Mouse (Mus musculus) neural tube, embryonic 12.5 days (tissue): ENCODE measurements at regions not wholly inside any gene's neighbourhood (a gene's known extent, or its start where the extent isn't known, plus 50 kb on each side); places are given as distances from the start of the nearest gene placed in this dataset.

Experiments used
- ATAC-seq: fragments of 200-750 bp; cut with Nextera tagmentation; 2 replicates; pipeline ENCODE4 v1.8.0; 2017; ENCODE audit warnings: low read depth, mild to moderate bottlenecking, moderate TSS enrichment, moderate library complexity; ENCODE audit not compliant: low FRiP score
- H3K27ac ChIP-seq: fragments of 300-500 bp; sonication (generic); 2 replicates; pipeline ENCODE4 v1.5.1; 2016
- H3K27me3 ChIP-seq: fragments of 300-500 bp; sonication (generic); replicated peaks from 2 replicates; pipeline ENCODE4 v1.6.1; 2016; ENCODE audit warnings: mild to moderate bottlenecking
- H3K36me3 ChIP-seq: fragments of 300-500 bp; sonication (generic); 2 replicates; pipeline ENCODE4 v1.6.1; 2016; ENCODE audit warnings: mild to moderate bottlenecking
- H3K4me1 ChIP-seq: fragments of 300-500 bp; sonication (generic); 2 replicates; pipeline ENCODE4 v1.6.1; 2016
- H3K4me2 ChIP-seq: fragments of 300-500 bp; sonication (generic); replicated peaks from 2 replicates; pipeline ENCODE4 v1.6.1; 2016; ENCODE audit warnings: mild to moderate bottlenecking
- H3K4me3 ChIP-seq: fragments of 300-500 bp; sonication (generic); 2 replicates; pipeline ENCODE4 v1.5.1; 2016
- H3K9ac ChIP-seq: fragments of 300-500 bp; sonication (generic); 2 replicates; pipeline ENCODE4 v1.6.1; 2016; ENCODE audit warnings: mild to moderate bottlenecking
- H3K9me3 ChIP-seq: fragments of 300-500 bp; sonication (generic); 2 replicates; pipeline ENCODE4 v1.6.1; 2016; ENCODE audit warnings: mild to moderate bottlenecking
- WGBS: fragments of 180-500 bp; shearing (Covaris S2); methylation state at CpG from one replicate; pipeline ENCODE4 v1.1.7; 2016; 5-methylcytosine and 5-hydroxymethylcytosine counted together

DNA sequence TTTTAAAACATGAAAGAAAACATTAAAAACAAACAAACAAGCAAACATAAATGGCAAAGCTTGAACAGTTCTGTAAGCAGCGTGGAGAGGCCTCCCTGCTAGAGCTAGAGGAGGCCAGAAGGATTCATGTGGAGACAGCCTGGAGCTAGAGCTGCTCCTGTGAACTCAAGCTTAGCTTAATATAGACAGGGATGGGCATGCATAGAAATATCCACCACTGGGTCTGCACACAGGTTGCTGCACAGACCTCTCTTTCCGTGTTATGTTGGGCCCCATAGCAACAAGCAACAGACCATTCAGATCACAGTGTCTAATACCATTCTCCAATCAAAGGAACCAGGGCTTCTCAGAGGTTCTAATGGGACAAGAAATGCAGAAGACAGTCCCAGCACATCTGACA, 122.9 kb upstream of the Magi3 start:
- no peaks in the 10 kb centered on the region for H3K4me1 ChIP-seq
- no peaks in the 10 kb centered on the region for H3K9me3 ChIP-seq
- 83% methylated on average over 2 of the region's 2 CpGs for WGBS
- no peaks in the 10 kb centered on the region for H3K36me3 ChIP-seq
- no peak overlapping the region for H3K9ac ChIP-seq
- no peak overlapping the region for H3K27ac ChIP-seq
- H3K4me3 ChIP-seq = no peak overlapping the region
- H3K27me3 ChIP-seq = peaks cover 7% of the 10 kb centered on the region
- no peak for ATAC-seq
- no peak overlapping the region for H3K4me2 ChIP-seq

DNA sequence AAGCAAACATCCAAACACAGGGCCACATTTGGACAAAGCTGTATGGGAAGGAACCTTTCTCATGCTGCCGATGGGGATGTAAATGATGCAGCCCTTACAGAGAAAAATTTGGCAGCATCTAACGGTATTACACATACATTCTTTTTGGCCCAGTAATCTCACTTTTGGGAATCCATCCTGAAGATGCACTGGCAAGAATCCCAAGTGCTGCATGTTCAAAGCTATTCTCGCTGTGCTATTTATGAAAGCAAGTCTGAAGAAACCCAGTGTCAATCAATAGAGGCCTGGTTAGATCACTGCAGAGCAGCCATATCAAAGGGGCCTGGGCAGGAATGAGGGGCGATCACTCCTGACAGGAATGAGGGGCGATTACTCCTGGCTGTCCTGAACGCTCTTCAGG, 122.0 kb upstream of the Magi3 start:
- Histone ChIP-seq H3K9me3 (no peaks in the 10 kb centered on the region), H3K27me3 (no peaks in the 10 kb centered on the region), H3K4me1 (no peaks in the 10 kb centered on the region), H3K36me3 (no peaks in the 10 kb centered on the region), H3K4me2 (no peak overlapping the region), H3K9ac (no peak overlapping the region), H3K27ac (no peak overlapping the region), H3K4me3 (no peak overlapping the region)
- no peak for ATAC-seq
- 84% methylated on average over 6 of the region's 6 CpGs for WGBS

DNA sequence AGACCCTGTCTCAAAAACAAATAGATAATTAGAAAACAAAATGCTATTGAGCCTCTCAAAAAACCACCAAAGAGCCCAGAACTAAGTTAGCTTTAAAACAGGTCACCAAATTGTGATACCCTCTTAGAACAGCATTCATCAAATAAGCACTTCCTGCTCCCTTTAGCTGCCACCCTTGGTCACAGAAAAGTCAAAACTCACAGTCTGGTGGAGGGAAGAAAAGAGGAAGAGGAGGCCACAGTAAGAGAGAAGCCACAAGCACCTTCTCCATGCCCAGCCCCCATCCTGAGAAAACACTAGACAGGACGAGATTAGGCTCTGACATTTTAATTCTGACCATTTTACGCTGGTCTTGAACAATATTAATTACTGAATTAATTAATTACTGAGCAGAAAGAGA, 120.2 kb upstream of the Magi3 start:
- no peak overlapping the region for H3K4me2 ChIP-seq
- H3K4me1 ChIP-seq = peaks cover 6% of the 10 kb centered on the region; the same call in 1 of the 2 replicates
- H3K27me3 ChIP-seq = no peaks in the 10 kb centered on the region
- no peaks in the 10 kb centered on the region for H3K36me3 ChIP-seq
- no peak overlapping the region for H3K4me3 ChIP-seq
- H3K9ac ChIP-seq = no peak overlapping the region
- no peak for ATAC-seq
- H3K9me3 ChIP-seq = no peaks in the 10 kb centered on the region
- no peak overlapping the region for H3K27ac ChIP-seq
- 75% methylated on average over 2 of the region's 2 CpGs for WGBS

DNA sequence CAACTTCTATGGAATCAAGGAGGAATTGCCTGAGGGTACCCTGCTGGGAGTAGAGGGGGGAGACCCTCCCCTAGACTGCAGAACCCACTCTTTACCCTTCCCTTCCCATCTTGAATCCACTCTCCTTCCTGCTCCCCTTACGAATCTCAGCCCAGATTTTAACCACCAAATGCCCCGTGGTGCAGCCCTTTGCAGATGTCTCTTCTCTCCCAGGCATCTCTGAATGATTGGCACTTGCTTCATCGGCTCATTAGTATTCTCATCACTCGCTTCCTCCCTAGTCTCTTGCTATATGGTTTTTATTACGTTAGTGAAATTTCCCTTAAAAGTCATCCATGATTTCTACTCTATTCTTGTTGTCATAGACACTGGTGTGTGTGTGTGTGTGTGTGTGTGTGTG, 116.7 kb upstream of the Magi3 start:
- peaks cover 16% of the 10 kb centered on the region; the same call in 1 of the 2 replicates for H3K4me1 ChIP-seq
- no peaks in the 10 kb centered on the region for H3K27me3 ChIP-seq
- no peaks in the 10 kb centered on the region for H3K36me3 ChIP-seq
- no peak overlapping the region for H3K4me2 ChIP-seq
- H3K9me3 ChIP-seq = no peaks in the 10 kb centered on the region
- WGBS = 66% methylated on average over 5 of the region's 5 CpGs
- no peak overlapping the region; the same call in 1 of the 2 replicates for H3K27ac ChIP-seq
- no peak overlapping the region for H3K4me3 ChIP-seq
- ATAC-seq = no peak; the same call in 1 of the 2 replicates
- no peak overlapping the region for H3K9ac ChIP-seq

DNA sequence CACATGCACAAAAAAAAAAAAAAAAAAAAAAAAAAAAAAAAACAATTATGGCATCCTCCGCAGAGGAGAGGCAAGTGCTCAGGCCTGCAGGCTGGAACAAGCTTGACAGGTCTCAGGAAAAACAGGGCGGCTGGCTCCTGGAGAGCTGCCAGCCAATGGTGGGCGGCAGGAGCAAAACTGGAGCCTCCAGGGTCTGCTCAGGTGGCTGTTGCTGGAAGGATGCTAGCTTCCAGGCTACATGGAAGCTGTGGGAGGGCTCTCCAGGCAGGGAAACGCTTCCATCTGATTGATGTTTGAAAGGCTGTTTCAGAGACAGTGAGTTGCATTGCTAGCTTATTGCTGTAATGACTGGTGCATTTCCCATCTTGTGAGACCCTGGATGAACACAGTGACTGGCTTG, 116.1 kb upstream of the Magi3 start:
- Histone ChIP-seq H3K27ac (no peak overlapping the region; the same call in 1 of the 2 replicates), H3K36me3 (no peaks in the 10 kb centered on the region), H3K4me2 (no peak overlapping the region), H3K9ac (no peak overlapping the region), H3K4me1 (peaks cover 16% of the 10 kb centered on the region; the same call in 1 of the 2 replicates), H3K27me3 (no peaks in the 10 kb centered on the region), H3K9me3 (no peaks in the 10 kb centered on the region), H3K4me3 (no peak overlapping the region)
- ATAC-seq = no peak
- WGBS = 60% methylated on average over 4 of the region's 4 CpGs

- no peak overlapping the region for H3K9ac ChIP-seq
- WGBS = 90% methylated on average over 7 of the region's 7 CpGs
- no peaks in the 10 kb centered on the region for H3K9me3 ChIP-seq
- no peak overlapping the region for H3K4me3 ChIP-seq
- ATAC-seq = no peak
- peaks cover 16% of the 10 kb centered on the region; the same call in 1 of the 2 replicates for H3K4me1 ChIP-seq
- no peak overlapping the region for H3K27ac ChIP-seq
- no peak overlapping the region for H3K4me2 ChIP-seq
- H3K27me3 ChIP-seq = no peaks in the 10 kb centered on the region
- H3K36me3 ChIP-seq = no peaks in the 10 kb centered on the region
Measured at GRCm38 (mm10) chr3:104334760-104335159, 114.6 kb upstream of the Magi3 start.

DNA sequence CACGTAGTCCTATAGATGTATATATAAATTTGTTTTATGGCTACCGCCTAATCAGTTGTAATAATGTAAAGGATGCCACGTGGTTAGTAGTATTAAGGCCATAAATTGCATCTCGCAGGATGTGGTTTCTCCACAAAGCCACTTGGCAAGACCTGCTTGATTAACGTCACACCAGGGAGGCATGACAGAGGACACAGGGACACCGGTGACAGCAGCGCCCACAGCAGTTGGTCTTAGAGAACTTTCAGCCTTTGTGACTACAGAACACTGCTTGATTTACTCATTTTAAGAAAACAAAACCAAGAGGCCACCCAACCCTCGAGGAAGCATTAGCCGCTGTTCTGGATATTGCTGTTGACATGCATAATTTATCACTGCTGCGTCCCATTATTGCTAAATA, 113.2 kb upstream of the Magi3 start:
- H3K9ac ChIP-seq = no peak overlapping the region
- H3K27ac ChIP-seq = no peak overlapping the region
- no peaks in the 10 kb centered on the region for H3K27me3 ChIP-seq
- no peaks in the 10 kb centered on the region for H3K36me3 ChIP-seq
- no peak overlapping the region for H3K4me3 ChIP-seq
- H3K9me3 ChIP-seq = no peaks in the 10 kb centered on the region
- no peak for ATAC-seq
- 36% methylated on average over 10 of the region's 10 CpGs for WGBS
- no peak overlapping the region for H3K4me2 ChIP-seq
- peaks cover 16% of the 10 kb centered on the region; the same call in 1 of the 2 replicates for H3K4me1 ChIP-seq

DNA sequence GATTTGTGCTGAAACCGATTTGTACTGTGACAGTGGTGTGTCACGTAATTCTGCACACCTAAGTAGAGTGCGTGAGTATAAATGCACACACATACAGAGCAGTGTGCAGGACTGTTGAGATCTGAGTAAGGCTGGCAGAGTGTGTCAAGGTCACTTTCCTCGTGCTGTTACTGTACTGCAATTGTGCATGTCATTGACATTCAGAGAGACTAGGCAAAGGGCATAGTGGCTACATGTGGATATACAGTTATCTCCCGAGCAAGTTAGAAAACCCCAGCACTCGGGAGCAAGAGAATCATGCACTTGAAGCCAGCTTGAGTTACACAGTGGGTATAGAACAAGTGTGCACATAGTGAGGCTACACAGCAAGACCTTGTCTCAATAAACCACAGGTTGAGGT, 110.5 kb upstream of the Magi3 start:
- Histone ChIP-seq H3K4me1 (peaks cover 9% of the 10 kb centered on the region; the same call in 1 of the 2 replicates), H3K27me3 (no peaks in the 10 kb centered on the region), H3K36me3 (no peaks in the 10 kb centered on the region), H3K4me2 (no peak overlapping the region), H3K9ac (no peak overlapping the region), H3K9me3 (no peaks in the 10 kb centered on the region), H3K27ac (no peak overlapping the region), H3K4me3 (no peak overlapping the region)
- WGBS = 88% methylated on average over 6 of the region's 6 CpGs
- ATAC-seq = no peak

DNA sequence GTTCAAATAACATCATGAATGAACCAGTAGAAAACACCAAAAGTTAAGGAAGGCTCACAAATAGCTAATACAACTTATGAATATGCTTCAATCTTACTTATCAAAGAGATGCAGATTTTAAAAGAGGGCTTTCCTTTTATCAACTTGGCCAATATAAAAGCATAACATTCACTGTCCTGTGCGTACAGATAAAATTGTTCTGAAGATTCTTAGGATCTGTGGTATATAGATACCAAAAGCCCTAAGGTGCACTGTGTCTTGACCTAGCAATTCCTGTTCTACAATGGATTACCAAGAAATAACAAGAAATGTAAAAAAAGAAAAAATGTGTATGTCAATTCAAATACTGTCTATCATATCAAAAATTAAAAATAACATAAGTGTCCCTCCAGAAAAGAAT, 107.7 kb upstream of the Magi3 start:
- Histone ChIP-seq H3K36me3 (no peaks in the 10 kb centered on the region), H3K9me3 (no peaks in the 10 kb centered on the region), H3K9ac (no peak overlapping the region), H3K4me2 (no peak overlapping the region), H3K4me1 (peaks cover 3% of the 10 kb centered on the region; the same call in 1 of the 2 replicates), H3K27me3 (no peaks in the 10 kb centered on the region), H3K4me3 (no peak overlapping the region), H3K27ac (no peak overlapping the region)
- 98% methylated on average over 1 of the region's 1 CpGs for WGBS
- ATAC-seq = no peak

GRCm38 (mm10) chr3:104327034-104327729, 107.0 kb upstream of the Magi3 start:
- H3K9me3 ChIP-seq = no peaks in the 10 kb centered on the region
- no peaks in the 10 kb centered on the region for H3K4me1 ChIP-seq
- WGBS = 88% methylated on average over 12 of the region's 12 CpGs
- no peak for ATAC-seq
- H3K36me3 ChIP-seq = no peaks in the 10 kb centered on the region
- no peak overlapping the region for H3K4me3 ChIP-seq
- no peak overlapping the region for H3K9ac ChIP-seq
- H3K4me2 ChIP-seq = no peak overlapping the region
- no peak overlapping the region for H3K27ac ChIP-seq
- no peaks in the 10 kb centered on the region for H3K27me3 ChIP-seq

DNA sequence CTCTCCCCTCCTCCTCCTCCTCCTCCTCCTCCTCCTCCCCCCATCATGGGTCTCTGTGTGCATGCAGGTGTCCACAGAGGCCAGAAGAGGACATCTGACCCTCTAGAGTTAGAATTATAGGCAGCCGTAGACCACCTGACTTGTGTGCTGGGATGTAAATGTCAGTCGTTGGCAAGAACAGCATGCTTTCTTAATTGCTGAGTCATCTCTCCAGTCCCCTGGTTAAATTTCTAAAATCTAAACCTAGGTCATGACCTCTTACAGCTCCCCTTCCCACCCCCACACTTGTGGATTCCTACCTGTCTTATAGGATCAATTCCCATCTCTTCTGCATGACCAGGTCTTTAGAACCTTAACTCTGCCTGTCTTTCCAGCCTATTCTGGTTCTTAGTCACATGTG, 102.4 kb upstream of the Magi3 start:
- H3K36me3 ChIP-seq = no peaks in the 10 kb centered on the region
- no peak overlapping the region for H3K27ac ChIP-seq
- no peak for ATAC-seq
- no peaks in the 10 kb centered on the region for H3K27me3 ChIP-seq
- H3K9me3 ChIP-seq = no peaks in the 10 kb centered on the region
- H3K4me2 ChIP-seq = no peak overlapping the region
- H3K4me3 ChIP-seq = no peak overlapping the region
- no peaks in the 10 kb centered on the region for H3K4me1 ChIP-seq
- no peak overlapping the region for H3K9ac ChIP-seq
- WGBS = 71% methylated on average over 2 of the region's 2 CpGs

GRCm38 (mm10) chr3:104320404-104320803, 100.2 kb upstream of the Magi3 start:
- Histone ChIP-seq H3K4me1 (no peaks in the 10 kb centered on the region), H3K36me3 (no peaks in the 10 kb centered on the region), H3K27ac (no peak overlapping the region), H3K4me2 (no peak overlapping the region), H3K4me3 (no peak overlapping the region), H3K27me3 (no peaks in the 10 kb centered on the region), H3K9me3 (no peaks in the 10 kb centered on the region), H3K9ac (no peak overlapping the region)
- no peak for ATAC-seq
- WGBS = 71% methylated on average over 4 of the region's 4 CpGs

DNA sequence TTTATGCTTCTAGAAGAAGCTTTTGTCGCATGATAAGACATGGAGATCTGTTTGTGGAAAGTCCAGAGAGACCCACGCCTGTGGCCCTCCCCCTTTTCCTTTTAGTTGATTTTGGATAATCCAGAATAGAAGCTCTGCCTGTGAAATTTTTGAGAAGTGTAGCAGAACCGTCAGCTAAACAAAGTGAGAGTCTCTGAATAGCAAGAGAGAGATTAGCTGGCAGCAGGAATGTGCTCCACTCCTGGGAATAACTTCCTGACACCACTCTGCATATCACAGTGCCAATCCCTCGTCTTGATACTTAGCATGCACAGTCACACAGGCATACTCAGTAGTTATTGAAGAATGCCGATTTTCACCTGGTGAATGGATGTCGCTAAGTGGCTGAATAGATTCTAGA, 99.2 kb upstream of the Magi3 start:
- Histone ChIP-seq H3K27ac (no peak overlapping the region), H3K4me2 (no peak overlapping the region), H3K27me3 (no peaks in the 10 kb centered on the region), H3K9ac (no peak overlapping the region), H3K9me3 (no peaks in the 10 kb centered on the region), H3K4me1 (no peaks in the 10 kb centered on the region), H3K36me3 (no peaks in the 10 kb centered on the region), H3K4me3 (no peak overlapping the region)
- ATAC-seq = no peak
- 70% methylated on average over 6 of the region's 6 CpGs for WGBS
